Mouse (Mus musculus): Measurements from ENCODE around the gene Invs. TPM values are rescaled to one million over a fixed set of nuclear protein-coding genes. Genes with fewer than 3 reads are reported as not detected.

Gene Invs
- polyA plus RNA-seq (2012; rRNA removed): 3.6 and 3.9 TPM in 2 replicates

GRCm38 (mm10) chr4:48279498-48280134 lies at the start of gene Invs, which contains the start of gene Erp44:
Gene Invs, plus strand, starts transcription at chr4:48279760.
Gene Erp44, minus strand, starts transcription at chr4:48279558.
- under 1% methylated on average over 41 of the region's 41 CpGs for WGBS
- TF ChIP-seq POLR2A (IDR thresholded peaks at IDR 0.05; ENCODE audit: control insufficient read depth, extremely low read depth, insufficient read depth, low read length, poor library complexity) (peak; percentile 74; the same call in 1 of the 2 replicates), CTCF (IDR thresholded peaks at IDR 0.05; ENCODE audit: borderline replicate concordance, control insufficient read depth, extremely low read depth, insufficient read depth, low read length, poor library complexity) (peak; percentile 51; the same call in 1 of the 2 replicates)

GRCm38 (mm10) chr4:48236721-48237120 lies 42.8 kb upstream of the Invs start:
- no peaks in the 10 kb centered on the region for H3K36me3 ChIP-seq (ENCODE audit: control insufficient read depth, insufficient read depth, low read length)
- DNase-seq: no peak
- no peaks in the 10 kb centered on the region for H3K27me3 ChIP-seq (ENCODE audit: control insufficient read depth, insufficient read depth, low read length)
- WGBS: 91% methylated on average over 3 of the region's 3 CpGs
- no peaks in the 10 kb centered on the region for H3K4me1 ChIP-seq (replicated peaks; ENCODE audit: control insufficient read depth, insufficient read depth, low read length)
- TF ChIP-seq CTCF (IDR thresholded peaks at IDR 0.05; ENCODE audit: borderline replicate concordance, control insufficient read depth, extremely low read depth, insufficient read depth, low read length, poor library complexity) (no peak), POLR2A (IDR thresholded peaks at IDR 0.05; ENCODE audit: control insufficient read depth, extremely low read depth, insufficient read depth, low read length, poor library complexity) (no peak)
- H3K27ac ChIP-seq (ENCODE audit: control insufficient read depth, insufficient read depth, low read length): no peak overlapping the region
- no peak overlapping the region for H3K4me3 ChIP-seq (ENCODE audit: control insufficient read depth, insufficient read depth, low read length)

More at GRCm38 (mm10) chr4:48279498-48280134, at the start of gene Invs, which contains the start of gene Erp44:
- Histone ChIP-seq H3K27ac (ENCODE audit: control insufficient read depth, insufficient read depth, low read length) (no peak within 1 kb of the TSS), H3K27me3 (ENCODE audit: control insufficient read depth, insufficient read depth, low read length) (no peaks in the 10 kb centered on the region), H3K4me3 (ENCODE audit: control insufficient read depth, insufficient read depth, low read length) (peak within 1 kb of the TSS; percentile 86), H3K36me3 (ENCODE audit: control insufficient read depth, insufficient read depth, low read length) (no peaks in the 10 kb centered on the region), H3K4me1 (replicated peaks; ENCODE audit: control insufficient read depth, insufficient read depth, low read length) (peaks cover 4% of the 10 kb centered on the region)
- DNase-seq: peak; percentile 91

- DNase-seq: no peak
- Histone ChIP-seq H3K27ac (ENCODE audit: control insufficient read depth, insufficient read depth, low read length) (no peak overlapping the region), H3K27me3 (ENCODE audit: control insufficient read depth, insufficient read depth, low read length) (no peaks in the 10 kb centered on the region), H3K4me3 (ENCODE audit: control insufficient read depth, insufficient read depth, low read length) (no peak overlapping the region), H3K36me3 (ENCODE audit: control insufficient read depth, insufficient read depth, low read length) (no peaks in the 10 kb centered on the region), H3K4me1 (replicated peaks; ENCODE audit: control insufficient read depth, insufficient read depth, low read length) (no peaks in the 10 kb centered on the region)
- whole genome bisulfite sequencing: 93% methylated on average over 4 of the region's 4 CpGs
- TF ChIP-seq POLR2A (IDR thresholded peaks at IDR 0.05; ENCODE audit: control insufficient read depth, extremely low read depth, insufficient read depth, low read length, poor library complexity) (no peak), CTCF (IDR thresholded peaks at IDR 0.05; ENCODE audit: borderline replicate concordance, control insufficient read depth, extremely low read depth, insufficient read depth, low read length, poor library complexity) (no peak)
Observed at GRCm38 (mm10) chr4:48239046-48239445, 40.5 kb upstream of the Invs start.

GRCm38 (mm10) chr4:48242482-48242881 lies 37.1 kb upstream of the Invs start:
- H3K4me3 ChIP-seq (ENCODE audit: control insufficient read depth, insufficient read depth, low read length): no peak overlapping the region
- no peak for DNase-seq
- no peaks in the 10 kb centered on the region for H3K27me3 ChIP-seq (ENCODE audit: control insufficient read depth, insufficient read depth, low read length)
- TF ChIP-seq POLR2A (IDR thresholded peaks at IDR 0.05; ENCODE audit: control insufficient read depth, extremely low read depth, insufficient read depth, low read length, poor library complexity): no peak
- no peak for TF ChIP-seq CTCF (IDR thresholded peaks at IDR 0.05; ENCODE audit: borderline replicate concordance, control insufficient read depth, extremely low read depth, insufficient read depth, low read length, poor library complexity)
- no peak overlapping the region for H3K27ac ChIP-seq (ENCODE audit: control insufficient read depth, insufficient read depth, low read length)
- WGBS: 94% methylated on average over 4 of the region's 4 CpGs
- no peaks in the 10 kb centered on the region for H3K36me3 ChIP-seq (ENCODE audit: control insufficient read depth, insufficient read depth, low read length)
- no peaks in the 10 kb centered on the region for H3K4me1 ChIP-seq (replicated peaks; ENCODE audit: control insufficient read depth, insufficient read depth, low read length)

- 13% methylated on average over 1 of the region's 1 CpGs for WGBS
- no peaks in the 10 kb centered on the region for H3K36me3 ChIP-seq (ENCODE audit: control insufficient read depth, insufficient read depth, low read length)
- DNase-seq: no peak
- H3K27me3 ChIP-seq (ENCODE audit: control insufficient read depth, insufficient read depth, low read length): no peaks in the 10 kb centered on the region
- H3K4me1 ChIP-seq (replicated peaks; ENCODE audit: control insufficient read depth, insufficient read depth, low read length): no peaks in the 10 kb centered on the region
- no peak overlapping the region for H3K4me3 ChIP-seq (ENCODE audit: control insufficient read depth, insufficient read depth, low read length)
- TF ChIP-seq CTCF (IDR thresholded peaks at IDR 0.05; ENCODE audit: borderline replicate concordance, control insufficient read depth, extremely low read depth, insufficient read depth, low read length, poor library complexity) (no peak), POLR2A (IDR thresholded peaks at IDR 0.05; ENCODE audit: control insufficient read depth, extremely low read depth, insufficient read depth, low read length, poor library complexity) (no peak)
- H3K27ac ChIP-seq (ENCODE audit: control insufficient read depth, insufficient read depth, low read length): no peak overlapping the region
Observed at GRCm38 (mm10) chr4:48243737-48244136, 35.8 kb upstream of the Invs start.

GRCm38 (mm10) chr4:48244280-48244679 lies 35.3 kb upstream of the Invs start:
- H3K27ac ChIP-seq (ENCODE audit: control insufficient read depth, insufficient read depth, low read length): no peak overlapping the region
- WGBS: 92% methylated on average over 2 of the region's 2 CpGs
- no peaks in the 10 kb centered on the region for H3K27me3 ChIP-seq (ENCODE audit: control insufficient read depth, insufficient read depth, low read length)
- no peak for DNase-seq
- TF ChIP-seq CTCF (IDR thresholded peaks at IDR 0.05; ENCODE audit: borderline replicate concordance, control insufficient read depth, extremely low read depth, insufficient read depth, low read length, poor library complexity): no peak
- TF ChIP-seq POLR2A (IDR thresholded peaks at IDR 0.05; ENCODE audit: control insufficient read depth, extremely low read depth, insufficient read depth, low read length, poor library complexity): no peak
- H3K4me3 ChIP-seq (ENCODE audit: control insufficient read depth, insufficient read depth, low read length): no peak overlapping the region
- H3K36me3 ChIP-seq (ENCODE audit: control insufficient read depth, insufficient read depth, low read length): no peaks in the 10 kb centered on the region
- no peaks in the 10 kb centered on the region for H3K4me1 ChIP-seq (replicated peaks; ENCODE audit: control insufficient read depth, insufficient read depth, low read length)

All from thymus, adult 2 months (tissue).